Mouse (Mus musculus): ENCODE measurements around the gene Gm4756. TPM values are rescaled to one million over a fixed set of nuclear protein-coding genes. Genes with fewer than 3 reads are reported as not detected.
"Not testable (repeated sequence)": the region's sequence is repeated elsewhere in the genome, so short reads cannot be mapped to it uniquely, and the experiment has no call there.

The Gm4756 gene
- polyA plus RNA-seq (2012; rRNA removed): 0.06 and 0.10 TPM in 2 replicates
- 0.08 and 0.18 TPM in 2 replicates for polyA plus RNA-seq (2014; fragmentation: Nextera tagmentation; extraction: Ambion mirVana)

- Histone ChIP-seq H3K4me2 (ENCODE audit: low read depth) (no peak within 1 kb of the TSS), H3K4me1 (replicated peaks; ENCODE audit: control insufficient read depth in 2 of 2, insufficient read depth in 2 of 2, low read length in 1 of 2) (peaks cover 0 to 2% of the 10 kb centered on the region in 2 experiments; a peak in 1 of 4 replicates), H3K36me3 (replicated peaks; ENCODE audit: control insufficient read depth, insufficient read depth, low read depth) (no peaks in the 10 kb centered on the region), H3K27ac (no peak within 1 kb of the TSS), H3K9ac (replicated peaks) (no peak within 1 kb of the TSS), H3K4me3 (ENCODE audit: insufficient read depth in 1 of 2, low read depth in 2 of 2, low read length in 2 of 2) (no peak within 1 kb of the TSS), H3K9me3 (ENCODE audit: control insufficient read depth, low read length) (no peaks in the 10 kb centered on the region), H3K27me3 (ENCODE audit: control insufficient read depth, insufficient read depth, low read length) (no peaks in the 10 kb centered on the region)
- TF ChIP-seq EP300 (IDR thresholded peaks at IDR 0.05; ENCODE audit: low read depth) (no peak), CTCF (IDR thresholded peaks at IDR 0.05; ENCODE audit: low read depth) (no peak)
- ATAC-seq (ENCODE audit: insufficient read depth) (no peak), DNase-seq (ENCODE audit: low read depth in 3 of 3, low spot score in 3 of 3) (no peak)
- 65% methylated on average over 11 of the region's 11 CpGs for WGBS (ENCODE audit: insufficient replicate concordance)
Measured at GRCm38 (mm10) chr12:72649611-72650330, at the start of gene Gm4756. Gm4756 (minus strand) TSS chr12:72649661.

DNA sequence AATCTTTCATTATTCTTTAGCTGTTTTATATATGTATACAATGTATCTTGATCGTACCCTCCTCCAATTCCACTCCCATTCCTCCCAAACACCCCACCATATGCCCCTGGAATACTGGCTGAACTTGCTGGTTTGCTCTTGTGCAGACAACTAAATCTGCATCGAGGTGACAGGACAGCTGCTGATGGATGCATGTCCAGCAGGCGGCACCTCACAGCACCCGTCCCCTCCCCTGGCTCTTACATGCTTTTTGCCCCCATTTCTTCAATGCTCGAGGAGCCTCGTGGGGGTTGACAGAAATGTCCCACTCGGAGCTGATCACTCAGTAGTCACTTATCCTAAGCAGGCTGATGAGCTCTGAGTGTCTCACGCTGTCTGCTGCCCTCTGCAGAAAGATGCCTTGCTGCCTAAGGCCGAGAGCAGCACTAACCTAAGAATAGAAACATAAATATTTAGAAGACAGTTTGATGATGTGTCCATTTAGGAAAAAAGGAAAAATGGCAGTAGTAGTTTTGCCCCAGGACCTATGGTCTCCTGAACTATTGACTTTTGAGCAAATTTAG lies 45.5 kb upstream of the Gm4756 start:
- ATAC-seq (ENCODE audit: insufficient read depth) (no peak), DNase-seq (ENCODE audit: low read depth in 3 of 3, low spot score in 3 of 3) (no peak)
- Histone ChIP-seq H3K9ac (replicated peaks) (no peak overlapping the region), H3K27ac (no peak overlapping the region), H3K9me3 (ENCODE audit: control insufficient read depth, low read length) (no peaks in the 10 kb centered on the region), H3K36me3 (replicated peaks; ENCODE audit: control insufficient read depth, insufficient read depth, low read depth) (no peaks in the 10 kb centered on the region), H3K4me2 (ENCODE audit: low read depth) (no peak overlapping the region), H3K4me3 (ENCODE audit: insufficient read depth in 1 of 2, low read depth in 2 of 2, low read length in 2 of 2) (no peak overlapping the region), H3K4me1 (replicated peaks; ENCODE audit: control insufficient read depth in 2 of 2, insufficient read depth in 2 of 2, low read length in 1 of 2) (no peaks in the 10 kb centered on the region), H3K27me3 (ENCODE audit: control insufficient read depth, insufficient read depth, low read length) (no peaks in the 10 kb centered on the region)
- 40% methylated on average over 9 of the region's 9 CpGs for WGBS (ENCODE audit: insufficient replicate concordance)
- TF ChIP-seq EP300 (IDR thresholded peaks at IDR 0.05; ENCODE audit: low read depth): no peak
- TF ChIP-seq CTCF (IDR thresholded peaks at IDR 0.05; ENCODE audit: low read depth): peak; percentile 32; the same call in 1 of the 2 replicates

GRCm38 (mm10) chr12:72694438-72694837 lies 45.0 kb upstream of the Gm4756 start:
- no peak for TF ChIP-seq EP300 (IDR thresholded peaks at IDR 0.05; ENCODE audit: low read depth)
- H3K9ac ChIP-seq (replicated peaks): no peak overlapping the region
- no peaks in the 10 kb centered on the region for H3K4me1 ChIP-seq (replicated peaks; ENCODE audit: control insufficient read depth in 2 of 2, insufficient read depth in 2 of 2, low read length in 1 of 2)
- DNase-seq (ENCODE audit: low read depth in 3 of 3, low spot score in 3 of 3): no peak
- no peaks in the 10 kb centered on the region for H3K36me3 ChIP-seq (replicated peaks; ENCODE audit: control insufficient read depth, insufficient read depth, low read depth)
- no peak overlapping the region for H3K27ac ChIP-seq
- ATAC-seq (ENCODE audit: insufficient read depth): no peak
- H3K9me3 ChIP-seq (ENCODE audit: control insufficient read depth, low read length): no peaks in the 10 kb centered on the region
- no peak overlapping the region for H3K4me3 ChIP-seq (ENCODE audit: insufficient read depth in 1 of 2, low read depth in 2 of 2, low read length in 2 of 2)
- WGBS (ENCODE audit: insufficient replicate concordance): 64% methylated on average over 12 of the region's 12 CpGs
- no peaks in the 10 kb centered on the region for H3K27me3 ChIP-seq (ENCODE audit: control insufficient read depth, insufficient read depth, low read length)
- no peak overlapping the region for H3K4me2 ChIP-seq (ENCODE audit: low read depth)

GRCm38 (mm10) chr12:72693895-72694294 lies 44.4 kb upstream of the Gm4756 start:
- DNase-seq (ENCODE audit: low read depth in 3 of 3, low spot score in 3 of 3) (peak; percentile 7 to 35 (median 9)), ATAC-seq (ENCODE audit: insufficient read depth) (no peak)
- no peaks in the 10 kb centered on the region; a peak in 1 of 4 replicates for H3K4me1 ChIP-seq (replicated peaks; ENCODE audit: control insufficient read depth in 2 of 2, insufficient read depth in 2 of 2, low read length in 1 of 2)
- no peaks in the 10 kb centered on the region for H3K36me3 ChIP-seq (replicated peaks; ENCODE audit: control insufficient read depth, insufficient read depth, low read depth)
- no peaks in the 10 kb centered on the region for H3K27me3 ChIP-seq (ENCODE audit: control insufficient read depth, insufficient read depth, low read length)
- 25% methylated on average over 6 of the region's 6 CpGs for WGBS (ENCODE audit: insufficient replicate concordance)
- TF ChIP-seq CTCF (IDR thresholded peaks at IDR 0.05; ENCODE audit: low read depth): peak; percentile 46; the same call in 1 of the 2 replicates
- TF ChIP-seq EP300 (IDR thresholded peaks at IDR 0.05; ENCODE audit: low read depth): no peak
- H3K9me3 ChIP-seq (ENCODE audit: control insufficient read depth, low read length): no peaks in the 10 kb centered on the region
- no peak overlapping the region for H3K4me3 ChIP-seq (ENCODE audit: insufficient read depth in 1 of 2, low read depth in 2 of 2, low read length in 2 of 2)
- H3K27ac ChIP-seq: no peak overlapping the region
- H3K9ac ChIP-seq (replicated peaks): no peak overlapping the region
- H3K4me2 ChIP-seq (ENCODE audit: low read depth): no peak overlapping the region

GRCm38 (mm10) chr12:72688281-72688680 lies 38.8 kb upstream of the Gm4756 start:
- H3K27ac ChIP-seq; H3K27me3 ChIP-seq (ENCODE audit: control insufficient read depth, insufficient read depth, low read length); H3K9me3 ChIP-seq (ENCODE audit: control insufficient read depth, low read length); DNase-seq (ENCODE audit: low read depth in 3 of 3, low spot score in 3 of 3); H3K4me3 ChIP-seq (ENCODE audit: insufficient read depth in 1 of 2, low read depth in 2 of 2, low read length in 2 of 2); H3K9ac ChIP-seq (replicated peaks); H3K36me3 ChIP-seq (replicated peaks; ENCODE audit: control insufficient read depth, insufficient read depth, low read depth); H3K4me1 ChIP-seq (replicated peaks; ENCODE audit: control insufficient read depth in 2 of 2, insufficient read depth in 2 of 2, low read length in 1 of 2); H3K4me2 ChIP-seq (ENCODE audit: low read depth): not testable (repeated sequence)
- peak; percentile 55; the same call in 1 of the 2 replicates for ATAC-seq (ENCODE audit: insufficient read depth)
- 32% methylated on average over 2 of the region's 2 CpGs for WGBS (ENCODE audit: insufficient replicate concordance)

DNA sequence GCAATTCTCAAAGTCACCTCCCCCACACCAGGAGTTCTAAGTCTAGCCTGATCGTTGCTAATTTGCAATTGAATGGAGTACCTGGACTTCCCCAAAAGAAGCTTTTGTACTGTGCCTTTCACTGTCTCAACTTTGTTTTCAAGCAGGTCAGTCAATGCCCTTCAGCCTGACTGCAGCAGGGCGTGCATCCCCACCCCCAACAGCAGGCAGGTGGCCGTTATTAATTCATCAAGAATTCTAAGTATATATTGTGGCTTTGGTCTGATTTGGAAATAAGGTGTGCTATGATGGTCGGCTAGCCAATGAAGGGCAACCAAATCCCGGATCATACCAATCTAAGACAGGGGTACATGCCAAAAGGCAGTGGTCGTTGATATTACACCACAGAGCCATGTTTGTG lies 38.3 kb upstream of the Gm4756 start:
- not testable (repeated sequence) for H3K9ac ChIP-seq (replicated peaks); DNase-seq (ENCODE audit: low read depth in 3 of 3, low spot score in 3 of 3); H3K27ac ChIP-seq; H3K27me3 ChIP-seq (ENCODE audit: control insufficient read depth, insufficient read depth, low read length); H3K4me3 ChIP-seq (ENCODE audit: insufficient read depth in 1 of 2, low read depth in 2 of 2, low read length in 2 of 2); ATAC-seq (ENCODE audit: insufficient read depth); H3K4me2 ChIP-seq (ENCODE audit: low read depth); H3K4me1 ChIP-seq (replicated peaks; ENCODE audit: control insufficient read depth in 2 of 2, insufficient read depth in 2 of 2, low read length in 1 of 2); H3K9me3 ChIP-seq (ENCODE audit: control insufficient read depth, low read length); H3K36me3 ChIP-seq (replicated peaks; ENCODE audit: control insufficient read depth, insufficient read depth, low read depth)
- 52% methylated on average over 6 of the region's 6 CpGs for WGBS (ENCODE audit: insufficient replicate concordance)

- H3K4me3 ChIP-seq (ENCODE audit: insufficient read depth in 1 of 2, low read depth in 2 of 2, low read length in 2 of 2); H3K27ac ChIP-seq; H3K36me3 ChIP-seq (replicated peaks; ENCODE audit: control insufficient read depth, insufficient read depth, low read depth); H3K9ac ChIP-seq (replicated peaks); H3K27me3 ChIP-seq (ENCODE audit: control insufficient read depth, insufficient read depth, low read length); H3K4me2 ChIP-seq (ENCODE audit: low read depth); DNase-seq (ENCODE audit: low read depth in 3 of 3, low spot score in 3 of 3); H3K9me3 ChIP-seq (ENCODE audit: control insufficient read depth, low read length); ATAC-seq (ENCODE audit: insufficient read depth); H3K4me1 ChIP-seq (replicated peaks; ENCODE audit: control insufficient read depth in 2 of 2, insufficient read depth in 2 of 2, low read length in 1 of 2): not testable (repeated sequence)
- WGBS (ENCODE audit: insufficient replicate concordance): 63% methylated on average over 4 of the region's 4 CpGs
Measured at GRCm38 (mm10) chr12:72686566-72686965, 37.1 kb upstream of the Gm4756 start.

All from liver, embryonic 14.5 days (tissue).